Mouse (Mus musculus): ENCODE measurements at regions not wholly inside any gene's neighbourhood (a gene's known extent, or its start where the extent isn't known, plus 50 kb on each side); places are given as distances from the start of the nearest gene placed in this dataset.

- no peak for DNase-seq (ENCODE audit: low spot score in 2 of 2)
These were observed 195.9 kb downstream of the Hlx start for GRCm38 (mm10) chr1:184536311-184537200.

- no peak for DNase-seq (ENCODE audit: low spot score in 2 of 2)
These were observed 196.7 kb downstream of the Hlx start for GRCm38 (mm10) chr1:184535691-184536090.

GRCm38 (mm10) chr1:184534511-184534910 lies 197.9 kb downstream of the Hlx start:
- DNase-seq (ENCODE audit: low spot score in 2 of 2) = no peak

GRCm38 (mm10) chr1:184533870-184534269 lies 198.5 kb downstream of the Hlx start:
- DNase-seq (ENCODE audit: low spot score in 2 of 2) = no peak

- no peak for DNase-seq (ENCODE audit: low spot score in 2 of 2)
These were observed 199.8 kb downstream of the Hlx start for GRCm38 (mm10) chr1:184532488-184533055.

GRCm38 (mm10) chr1:184530606-184531320 lies 201.7 kb downstream of the Hlx start:
- DNase-seq (ENCODE audit: low spot score in 2 of 2) = no peak

- no peak for DNase-seq (ENCODE audit: low spot score in 2 of 2)
These were observed 206.7 kb downstream of the Hlx start for GRCm38 (mm10) chr1:184525740-184526139.

- no peak for DNase-seq (ENCODE audit: low spot score in 2 of 2)
These were observed 212.9 kb downstream of the Hlx start for GRCm38 (mm10) chr1:184519551-184519950.

- no peak for DNase-seq (ENCODE audit: low spot score in 2 of 2)
These were observed 227.8 kb downstream of the Hlx start for GRCm38 (mm10) chr1:184504663-184505062.

- DNase-seq (ENCODE audit: low spot score in 2 of 2) = no peak
These were observed 228.5 kb downstream of the Hlx start for GRCm38 (mm10) chr1:184503827-184504355.

- DNase-seq (ENCODE audit: low spot score in 2 of 2) = peak in 1 of 2 experiments; percentile 29
These were observed 231.7 kb downstream of the Hlx start for GRCm38 (mm10) chr1:184500702-184501101.

GRCm38 (mm10) chr1:184498909-184499525 lies 233.4 kb downstream of the Hlx start:
- DNase-seq (ENCODE audit: low spot score in 2 of 2) = no peak

GRCm38 (mm10) chr1:184497007-184497406 lies 235.4 kb downstream of the Hlx start:
- DNase-seq (ENCODE audit: low spot score in 2 of 2) = no peak

- no peak for DNase-seq (ENCODE audit: low spot score in 2 of 2)
These were observed 238.6 kb downstream of the Hlx start for GRCm38 (mm10) chr1:184493811-184494210.

GRCm38 (mm10) chr1:184492115-184492514 lies 240.3 kb downstream of the Hlx start:
- no peak for DNase-seq (ENCODE audit: low spot score in 2 of 2)

- DNase-seq (ENCODE audit: low spot score in 2 of 2) = no peak
These were observed 241.2 kb downstream of the Hlx start for GRCm38 (mm10) chr1:184491252-184491651.

GRCm38 (mm10) chr1:184487409-184487808 lies 245.0 kb downstream of the Hlx start:
- no peak for DNase-seq (ENCODE audit: low spot score in 2 of 2)

GRCm38 (mm10) chr1:184484801-184485200 lies 247.6 kb downstream of the Hlx start:
- DNase-seq (ENCODE audit: low spot score in 2 of 2) = no peak

GRCm38 (mm10) chr1:184483371-184483770 lies 249.0 kb downstream of the Hlx start:
- no peak for DNase-seq (ENCODE audit: low spot score in 2 of 2)

GRCm38 (mm10) chr1:184482026-184482425 lies 250.4 kb downstream of the Hlx start:
- no peak for DNase-seq (ENCODE audit: low spot score in 2 of 2)

- DNase-seq (ENCODE audit: low spot score in 2 of 2) = no peak
These were observed 251.7 kb downstream of the Hlx start for GRCm38 (mm10) chr1:184480571-184481220.

Data from right cerebral cortex, postnatal 10 days (tissue).